Mouse (Mus musculus): ENCODE results near the gene 1810010D01Rik. TPM values are rescaled to one million over a fixed set of nuclear protein-coding genes. Genes with fewer than 3 reads are reported as not detected.

Gene 1810010D01Rik
- polyA plus RNA-seq, 1 experiment from 2014 or later, result not detected

DNA sequence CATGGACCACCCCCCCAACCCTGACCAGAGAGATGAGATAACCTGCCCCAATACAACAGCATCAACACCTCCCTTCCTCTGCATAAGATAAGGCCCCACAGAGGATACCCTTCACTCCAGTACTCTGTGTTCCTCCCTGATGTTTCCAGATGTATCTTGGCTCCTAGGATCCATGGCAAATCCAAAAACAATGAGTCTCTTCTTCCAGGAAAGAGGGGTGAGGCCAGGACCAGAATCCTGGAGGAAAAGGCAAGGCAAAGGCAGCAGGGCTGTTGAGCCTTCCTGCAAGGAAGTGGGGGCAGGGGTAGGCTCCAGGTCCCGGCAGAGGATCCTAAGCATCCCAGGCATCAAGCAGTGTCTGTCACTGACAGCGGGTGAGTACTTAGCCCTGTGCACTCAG, 13.4 kb upstream of the 1810010D01Rik start:
- DNase-seq (ENCODE audit: low spot score) (no peak), ATAC-seq (ENCODE audit: low read depth) (no peak)
- Histone ChIP-seq H3K27ac (replicated peaks; ENCODE audit: low read depth, low read length) (peak overlapping the region; percentile 76), H3K4me1 (ENCODE audit: control insufficient read depth, insufficient read depth, low read length) (peaks cover 15% of the 10 kb centered on the region), H3K27me3 (replicated peaks; ENCODE audit: control insufficient read depth, insufficient read depth, low read length) (no peaks in the 10 kb centered on the region), H3K9ac (ENCODE audit: low read depth, low read length) (no peak overlapping the region), H3K4me2 (ENCODE audit: low read depth, low read length) (no peak overlapping the region), H3K4me3 (ENCODE audit: low read depth, low read length) (no peak overlapping the region), H3K36me3 (ENCODE audit: control insufficient read depth, insufficient read depth, low read length) (no peaks in the 10 kb centered on the region), H3K9me3 (ENCODE audit: control insufficient read depth, low read length) (no peaks in the 10 kb centered on the region)
- 31% methylated on average over 2 of the region's 2 CpGs for WGBS

DNA sequence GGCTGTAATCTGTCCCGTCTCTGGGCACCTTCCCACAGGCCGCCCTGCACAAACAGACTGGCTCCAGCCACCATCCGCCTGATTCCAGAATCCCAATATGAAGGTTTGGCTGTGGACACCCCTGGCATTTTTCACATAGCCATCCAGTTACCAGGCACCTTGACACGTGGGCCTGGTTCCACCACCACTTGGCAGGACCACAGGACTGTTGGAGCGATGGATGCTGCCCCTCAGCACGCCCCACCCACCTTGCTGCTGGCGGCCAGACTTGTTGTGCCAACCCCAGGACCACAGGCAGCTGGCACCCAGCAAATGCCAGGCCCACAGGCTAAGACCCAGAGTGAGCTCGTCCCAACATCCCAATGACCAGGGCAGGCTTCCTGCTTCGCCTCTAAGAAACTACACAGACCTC, 11.5 kb upstream of the 1810010D01Rik start:
- Histone ChIP-seq H3K4me2 (ENCODE audit: low read depth, low read length) (no peak overlapping the region), H3K36me3 (ENCODE audit: control insufficient read depth, insufficient read depth, low read length) (no peaks in the 10 kb centered on the region), H3K9me3 (ENCODE audit: control insufficient read depth, low read length) (no peaks in the 10 kb centered on the region), H3K4me1 (ENCODE audit: control insufficient read depth, insufficient read depth, low read length) (peaks cover 15% of the 10 kb centered on the region), H3K27ac (replicated peaks; ENCODE audit: low read depth, low read length) (no peak overlapping the region), H3K27me3 (replicated peaks; ENCODE audit: control insufficient read depth, insufficient read depth, low read length) (no peaks in the 10 kb centered on the region), H3K9ac (ENCODE audit: low read depth, low read length) (no peak overlapping the region), H3K4me3 (ENCODE audit: low read depth, low read length) (no peak overlapping the region)
- DNase-seq (ENCODE audit: low spot score) (no peak), ATAC-seq (ENCODE audit: low read depth) (no peak)
- 81% methylated on average over 9 of the region's 9 CpGs for WGBS

DNA sequence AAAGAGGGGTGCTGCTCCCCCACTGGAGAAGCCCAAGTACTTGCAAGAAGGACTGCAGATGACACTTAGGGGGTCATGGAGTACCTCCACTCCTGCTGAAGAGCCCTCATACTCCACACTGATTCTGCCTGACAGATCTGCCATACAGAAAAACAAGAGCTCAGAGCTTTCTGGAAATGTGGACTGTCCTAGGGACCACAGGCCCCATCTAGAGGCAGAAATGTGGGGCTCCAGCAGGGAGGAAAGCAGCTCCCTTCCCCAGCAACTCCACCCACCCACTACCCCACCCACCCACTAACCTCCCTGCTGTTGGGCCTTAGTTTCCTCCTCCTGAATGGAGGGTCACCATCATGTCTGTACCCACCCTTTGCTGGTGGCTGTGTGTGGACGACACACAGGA, 8.7 kb upstream of the 1810010D01Rik start:
- Histone ChIP-seq H3K9me3 (ENCODE audit: control insufficient read depth, low read length) (no peaks in the 10 kb centered on the region), H3K4me3 (ENCODE audit: low read depth, low read length) (no peak overlapping the region), H3K27me3 (replicated peaks; ENCODE audit: control insufficient read depth, insufficient read depth, low read length) (no peaks in the 10 kb centered on the region), H3K4me2 (ENCODE audit: low read depth, low read length) (no peak overlapping the region), H3K4me1 (ENCODE audit: control insufficient read depth, insufficient read depth, low read length) (peaks cover 10% of the 10 kb centered on the region), H3K9ac (ENCODE audit: low read depth, low read length) (no peak overlapping the region), H3K36me3 (ENCODE audit: control insufficient read depth, insufficient read depth, low read length) (no peaks in the 10 kb centered on the region), H3K27ac (replicated peaks; ENCODE audit: low read depth, low read length) (no peak overlapping the region)
- 19% methylated on average over 1 of the region's 1 CpGs for WGBS
- DNase-seq (ENCODE audit: low spot score), result peak; percentile 81
- peak; percentile 59 for ATAC-seq (ENCODE audit: low read depth)

DNA sequence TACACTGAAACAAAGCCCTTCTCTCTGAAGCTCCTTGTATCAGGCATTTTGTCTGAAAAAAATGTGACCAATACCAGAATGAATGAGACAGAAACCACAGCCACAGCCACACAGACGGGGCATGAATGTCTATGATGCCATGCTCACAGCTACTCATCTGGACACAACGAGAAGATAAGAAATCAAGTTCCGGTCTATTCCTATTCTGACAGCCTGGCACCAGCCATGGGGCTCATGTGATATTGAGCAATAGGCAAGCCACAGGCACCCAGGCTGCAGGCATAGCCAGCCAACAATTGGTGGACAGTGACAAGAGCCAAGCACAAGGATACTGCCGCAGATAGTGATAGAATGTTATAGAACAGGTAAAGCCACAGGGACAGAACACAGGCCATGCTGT, 7.6 kb upstream of the 1810010D01Rik start:
- no peak overlapping the region for H3K4me2 ChIP-seq (ENCODE audit: low read depth, low read length)
- H3K9me3 ChIP-seq (ENCODE audit: control insufficient read depth, low read length), result no peaks in the 10 kb centered on the region
- H3K27ac ChIP-seq (replicated peaks; ENCODE audit: low read depth, low read length), result no peak overlapping the region
- WGBS, result 89% methylated on average over 4 of the region's 4 CpGs
- no peaks in the 10 kb centered on the region for H3K27me3 ChIP-seq (replicated peaks; ENCODE audit: control insufficient read depth, insufficient read depth, low read length)
- H3K36me3 ChIP-seq (ENCODE audit: control insufficient read depth, insufficient read depth, low read length), result no peaks in the 10 kb centered on the region
- DNase-seq (ENCODE audit: low spot score) (no peak), ATAC-seq (ENCODE audit: low read depth) (no peak)
- peaks cover 11% of the 10 kb centered on the region for H3K4me1 ChIP-seq (ENCODE audit: control insufficient read depth, insufficient read depth, low read length)
- no peak overlapping the region for H3K9ac ChIP-seq (ENCODE audit: low read depth, low read length)
- no peak overlapping the region for H3K4me3 ChIP-seq (ENCODE audit: low read depth, low read length)

DNA sequence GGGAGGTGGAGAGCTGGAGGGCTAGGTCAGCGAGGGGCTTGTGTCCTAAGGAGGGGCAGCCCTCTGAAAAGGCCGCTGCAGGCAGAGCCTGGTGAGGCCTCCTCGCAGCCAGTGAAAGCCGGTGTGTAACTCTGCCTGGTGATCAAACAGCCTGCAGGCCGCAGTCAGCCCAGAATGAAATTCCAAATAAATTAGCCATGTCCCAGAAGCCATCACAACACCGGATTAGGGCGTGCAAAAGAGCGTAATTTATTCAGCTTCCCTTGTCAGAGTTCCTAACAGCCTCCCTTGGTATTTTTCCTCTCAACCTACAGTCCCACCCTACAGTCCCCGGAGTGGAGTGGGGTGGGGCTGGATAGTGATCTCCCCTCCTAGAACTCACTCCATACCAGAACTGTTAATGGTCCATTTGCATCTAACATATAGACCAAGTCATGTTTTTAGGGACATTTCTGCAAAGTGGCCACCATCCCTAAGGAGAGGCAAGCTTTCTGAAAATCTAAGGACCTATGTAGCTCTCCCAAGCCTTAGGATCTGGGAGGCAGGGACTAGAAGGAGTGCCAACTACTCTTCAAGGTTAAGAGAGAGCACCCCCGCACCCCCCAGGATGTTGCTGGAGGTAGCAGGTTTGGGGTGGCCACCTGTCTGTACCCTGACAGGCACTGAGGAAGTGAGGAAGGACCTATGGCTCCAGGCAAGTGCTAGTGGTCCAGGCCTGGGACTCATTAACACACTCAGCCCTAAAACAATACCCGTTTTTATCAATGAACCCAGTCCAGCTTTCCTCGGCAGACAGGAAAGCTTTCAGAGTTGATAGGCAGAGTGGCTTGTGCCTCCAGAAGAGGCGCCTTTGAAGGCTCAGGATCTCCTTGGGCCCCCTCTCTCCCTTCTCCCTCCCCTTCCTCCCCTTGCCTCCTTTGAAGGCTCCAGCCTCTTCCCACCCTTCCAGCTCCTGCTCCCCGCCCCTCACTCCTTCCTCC, 4.1 kb upstream of the 1810010D01Rik start:
- Histone ChIP-seq H3K4me1 (ENCODE audit: control insufficient read depth, insufficient read depth, low read length) (peaks cover 16% of the 10 kb centered on the region), H3K9ac (ENCODE audit: low read depth, low read length) (peak overlapping the region; percentile 53; the same call in 1 of the 2 replicates), H3K36me3 (ENCODE audit: control insufficient read depth, insufficient read depth, low read length) (no peaks in the 10 kb centered on the region), H3K27ac (replicated peaks; ENCODE audit: low read depth, low read length) (peak overlapping the region; percentile 87), H3K4me2 (ENCODE audit: low read depth, low read length) (no peak overlapping the region), H3K4me3 (ENCODE audit: low read depth, low read length) (no peak overlapping the region), H3K9me3 (ENCODE audit: control insufficient read depth, low read length) (no peaks in the 10 kb centered on the region), H3K27me3 (replicated peaks; ENCODE audit: control insufficient read depth, insufficient read depth, low read length) (no peaks in the 10 kb centered on the region)
- WGBS, result 19% methylated on average over 11 of the region's 14 CpGs
- ATAC-seq (ENCODE audit: low read depth), result peak; percentile 49; the same call in 1 of the 2 replicates
- DNase-seq (ENCODE audit: low spot score), result peak; percentile 78

DNA sequence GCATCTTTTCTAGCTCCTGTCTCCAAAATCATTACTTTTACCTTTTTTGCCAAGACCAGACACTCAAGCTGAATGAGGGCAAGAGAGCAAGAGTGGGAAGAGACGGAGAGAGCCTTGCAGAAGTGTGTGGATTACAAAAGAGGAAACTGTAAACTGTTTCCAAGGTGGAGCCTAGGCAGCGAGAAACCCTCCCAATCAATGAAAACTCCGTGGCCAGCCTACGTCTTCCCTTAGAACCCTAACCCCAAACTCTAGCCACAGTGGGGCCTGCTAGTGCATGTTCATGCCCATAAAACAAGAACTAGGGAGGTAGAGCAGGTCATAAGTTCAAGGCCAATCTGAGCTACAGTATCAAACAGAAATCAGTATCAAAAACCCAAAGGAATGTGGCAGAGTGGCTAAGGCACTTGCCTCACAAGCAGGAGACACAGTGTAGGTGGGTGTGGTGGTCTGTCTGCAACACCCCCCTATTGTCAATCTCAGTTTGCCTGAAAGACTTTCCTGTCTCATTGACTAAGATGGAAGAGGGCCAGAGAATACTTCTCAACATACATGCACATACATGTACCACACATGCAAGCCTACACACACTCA, 2.7 kb upstream of the 1810010D01Rik start:
- Histone ChIP-seq H3K4me3 (ENCODE audit: low read depth, low read length) (no peak overlapping the region), H3K27ac (replicated peaks; ENCODE audit: low read depth, low read length) (no peak overlapping the region)

DNA sequence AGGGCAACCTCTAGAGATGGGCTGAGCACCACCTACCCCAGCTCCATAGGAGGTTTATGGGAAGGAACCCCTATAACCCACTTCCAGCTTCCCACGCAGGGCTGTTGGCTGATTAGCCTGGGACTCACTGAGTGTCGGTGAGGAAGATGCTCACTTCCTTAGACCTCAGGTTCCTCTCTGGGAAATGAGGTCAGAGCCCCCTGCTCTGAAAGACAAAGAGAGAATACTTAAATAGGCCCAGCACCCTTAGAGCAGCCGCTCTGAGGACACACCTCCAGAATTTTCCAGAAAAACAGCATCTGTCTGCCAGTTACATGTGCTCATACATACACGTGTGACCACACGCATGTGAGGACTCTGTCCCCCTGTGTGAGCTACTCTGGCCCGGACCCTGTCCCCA, 1.1 kb downstream of the 1810010D01Rik start:
- H3K4me2 ChIP-seq (ENCODE audit: low read depth, low read length), result peak overlapping the region; percentile 48
- no peaks in the 10 kb centered on the region for H3K9me3 ChIP-seq (ENCODE audit: control insufficient read depth, low read length)
- peaks cover 25% of the 10 kb centered on the region for H3K4me1 ChIP-seq (ENCODE audit: control insufficient read depth, insufficient read depth, low read length)
- peak overlapping the region; percentile 88 for H3K27ac ChIP-seq (replicated peaks; ENCODE audit: low read depth, low read length)
- DNase-seq (ENCODE audit: low spot score) (no peak), ATAC-seq (ENCODE audit: low read depth) (no peak)
- H3K27me3 ChIP-seq (replicated peaks; ENCODE audit: control insufficient read depth, insufficient read depth, low read length), result no peaks in the 10 kb centered on the region
- peak overlapping the region; percentile 69 for H3K9ac ChIP-seq (ENCODE audit: low read depth, low read length)
- WGBS, result 63% methylated on average over 6 of the region's 6 CpGs
- H3K4me3 ChIP-seq (ENCODE audit: low read depth, low read length), result no peak overlapping the region
- H3K36me3 ChIP-seq (ENCODE audit: control insufficient read depth, insufficient read depth, low read length), result no peaks in the 10 kb centered on the region

More for the DNA sequence above, 2.7 kb upstream of the 1810010D01Rik start:
- WGBS, result 72% methylated on average over 4 of the region's 4 CpGs
- no peak overlapping the region for H3K9ac ChIP-seq (ENCODE audit: low read depth, low read length)
- H3K27me3 ChIP-seq (replicated peaks; ENCODE audit: control insufficient read depth, insufficient read depth, low read length), result no peaks in the 10 kb centered on the region
- peaks cover 30% of the 10 kb centered on the region for H3K4me1 ChIP-seq (ENCODE audit: control insufficient read depth, insufficient read depth, low read length)
- DNase-seq (ENCODE audit: low spot score) (no peak), ATAC-seq (ENCODE audit: low read depth) (no peak)
- no peaks in the 10 kb centered on the region for H3K36me3 ChIP-seq (ENCODE audit: control insufficient read depth, insufficient read depth, low read length)
- no peak overlapping the region for H3K4me2 ChIP-seq (ENCODE audit: low read depth, low read length)
- no peaks in the 10 kb centered on the region for H3K9me3 ChIP-seq (ENCODE audit: control insufficient read depth, low read length)

DNA sequence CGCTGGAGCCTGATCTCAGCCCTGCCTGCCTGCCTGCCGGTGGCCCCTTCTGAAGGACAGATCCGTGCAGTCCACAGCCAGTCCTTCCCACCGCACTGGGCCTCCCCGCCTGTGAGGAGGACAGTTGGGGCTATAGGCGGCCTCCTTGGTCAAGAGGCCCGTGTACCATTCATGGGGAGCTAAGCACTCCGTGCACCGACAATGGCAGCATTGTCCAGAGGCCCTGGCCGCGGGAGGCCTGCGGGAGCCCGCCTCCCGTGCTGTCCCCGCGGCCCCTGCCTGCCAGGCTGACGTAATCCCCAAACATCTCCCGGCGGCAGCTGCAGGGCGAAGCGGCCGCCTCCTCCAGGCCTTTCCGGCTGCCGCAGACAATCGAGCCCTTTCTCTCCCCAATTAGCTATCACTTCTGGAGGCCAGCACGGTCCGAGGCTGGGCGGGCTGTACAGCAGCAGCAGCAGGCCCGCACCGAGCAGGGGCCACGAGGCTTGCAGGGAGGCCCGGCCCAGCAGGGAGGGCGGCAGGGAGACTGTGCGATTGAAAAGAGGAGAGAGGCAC, 1.8 kb downstream of the 1810010D01Rik start:
- Histone ChIP-seq H3K4me3 (ENCODE audit: low read depth, low read length) (peak overlapping the region; percentile 17; the same call in 1 of the 2 replicates), H3K27me3 (replicated peaks; ENCODE audit: control insufficient read depth, insufficient read depth, low read length) (no peaks in the 10 kb centered on the region), H3K27ac (replicated peaks; ENCODE audit: low read depth, low read length) (peak overlapping the region; percentile 88), H3K9ac (ENCODE audit: low read depth, low read length) (peak overlapping the region; percentile 69), H3K4me1 (ENCODE audit: control insufficient read depth, insufficient read depth, low read length) (peaks cover 20% of the 10 kb centered on the region), H3K36me3 (ENCODE audit: control insufficient read depth, insufficient read depth, low read length) (no peaks in the 10 kb centered on the region), H3K4me2 (ENCODE audit: low read depth, low read length) (peak overlapping the region; percentile 48), H3K9me3 (ENCODE audit: control insufficient read depth, low read length) (peaks cover 6% of the 10 kb centered on the region; the same call in 1 of the 2 replicates)
- ATAC-seq (ENCODE audit: low read depth) (peak; percentile 93), DNase-seq (ENCODE audit: low spot score) (peak; percentile 92)
- 3% methylated on average over 15 of the region's 34 CpGs for WGBS
